Mouse (Mus musculus): ENCODE measurements around the gene Dhrs13. TPM values are rescaled to one million over a fixed set of nuclear protein-coding genes. Genes with fewer than 3 reads are reported as not detected.

Gene Dhrs13
- polyA plus RNA-seq (2014; fragmentation: Nextera tagmentation; extraction: Ambion mirVana), result 19.1 and 21.4 TPM in 2 replicates

DNA sequence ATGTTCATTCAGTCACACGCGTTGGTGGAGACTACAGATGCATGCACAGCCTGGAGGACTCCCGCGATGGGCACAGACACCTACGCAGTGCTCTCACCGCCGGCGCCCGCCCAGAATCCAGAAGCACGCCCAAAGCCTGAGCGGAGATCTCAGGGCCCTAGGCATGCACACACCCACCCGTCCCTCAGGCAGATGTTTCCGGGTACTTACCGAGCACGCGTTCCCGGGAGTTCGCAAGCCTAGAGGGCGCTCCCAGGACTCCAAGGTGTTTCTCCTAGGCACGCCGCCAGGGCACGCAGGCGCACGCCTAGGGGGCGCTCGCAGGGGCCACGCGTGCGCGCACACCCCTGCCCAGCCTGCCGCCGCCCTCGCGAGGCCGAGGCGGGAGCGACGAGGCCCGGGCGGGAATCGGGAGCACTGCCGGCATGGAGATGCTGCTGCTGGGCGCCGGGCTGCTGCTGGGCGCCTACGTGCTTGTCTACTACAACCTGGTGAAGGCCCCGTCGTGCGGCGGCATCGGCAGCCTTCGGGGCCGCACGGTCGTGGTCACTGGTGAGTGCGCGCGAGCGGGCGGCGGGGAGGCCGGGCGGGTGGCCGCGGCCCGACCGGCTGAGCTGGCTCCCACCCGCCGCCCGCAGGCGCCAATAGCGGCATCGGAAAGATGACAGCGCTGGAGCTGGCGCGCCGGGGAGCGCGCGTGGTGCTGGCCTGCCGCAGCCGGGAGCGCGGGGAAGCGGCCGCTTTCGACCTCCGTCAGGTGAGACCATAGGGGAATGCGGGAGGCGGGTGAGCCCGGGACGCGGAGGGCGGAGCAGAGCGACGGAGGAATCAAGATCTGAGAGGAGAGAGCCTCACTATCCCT, at the start of gene Dhrs13:
Gene Dhrs13, plus strand, starts transcription at position 334 of the 862 bp plus-strand sequence.
- WGBS, result under 1% methylated on average over 96 of the region's 96 CpGs
- Histone ChIP-seq H3K4me1 (ENCODE audit: control insufficient read depth, insufficient read depth, low read length) (peaks cover 7% of the 10 kb centered on the region; the same call in 1 of the 2 replicates), H3K27ac (ENCODE audit: low read length) (peak within 1 kb of the TSS; percentile 82), H3K4me2 (replicated peaks; ENCODE audit: low read depth, low read length) (peak within 1 kb of the TSS; percentile 87), H3K9ac (replicated peaks; ENCODE audit: low read depth, low read length) (peak within 1 kb of the TSS; percentile 52), H3K27me3 (ENCODE audit: control insufficient read depth, insufficient read depth, low read length) (no peaks in the 10 kb centered on the region), H3K36me3 (ENCODE audit: control insufficient read depth, insufficient read depth, low read length) (peaks cover 22% of the 10 kb centered on the region), H3K9me3 (ENCODE audit: control insufficient read depth, low read depth, low read length) (no peaks in the 10 kb centered on the region), H3K4me3 (ENCODE audit: low read depth, low read length) (peak within 1 kb of the TSS; percentile 80)
- ATAC-seq (ENCODE audit: insufficient number of reproducible peaks, insufficient read depth, low FRiP score, low read depth), result peak; percentile 90

GRCm38 (mm10) chr11:77982441-77982905, 49.6 kb upstream of the Dhrs13 start, which contains the start of gene Phf12:
Gene Phf12, plus strand, starts transcription at chr11:77982754.
- H3K4me1 ChIP-seq (ENCODE audit: control insufficient read depth, insufficient read depth, low read length), result 0 out of 2 replicates have a peak, but pooled peaks cover 10% of the 10 kb centered on the region
- peak within 1 kb of the TSS; percentile 82 for H3K4me2 ChIP-seq (replicated peaks; ENCODE audit: low read depth, low read length)
- H3K27ac ChIP-seq (ENCODE audit: low read length), result peak within 1 kb of the TSS; percentile 94
- peak within 1 kb of the TSS; percentile 96 for H3K9ac ChIP-seq (replicated peaks; ENCODE audit: low read depth, low read length)
- ATAC-seq (ENCODE audit: insufficient number of reproducible peaks, insufficient read depth, low FRiP score, low read depth), result peak; percentile 91
- 0% methylated on average over 62 of the region's 62 CpGs for WGBS
- no peaks in the 10 kb centered on the region for H3K27me3 ChIP-seq (ENCODE audit: control insufficient read depth, insufficient read depth, low read length)
- peaks cover 9% of the 10 kb centered on the region for H3K36me3 ChIP-seq (ENCODE audit: control insufficient read depth, insufficient read depth, low read length)
- no peaks in the 10 kb centered on the region for H3K9me3 ChIP-seq (ENCODE audit: control insufficient read depth, low read depth, low read length)
- H3K4me3 ChIP-seq (ENCODE audit: low read depth, low read length), result peak within 1 kb of the TSS; percentile 98

- Histone ChIP-seq H3K4me3 (ENCODE audit: low read depth, low read length) (peak overlapping the region; percentile 98), H3K27ac (ENCODE audit: low read length) (peak overlapping the region; percentile 94)
- no peak for ATAC-seq (ENCODE audit: insufficient number of reproducible peaks, insufficient read depth, low FRiP score, low read depth)
Measured at GRCm38 (mm10) chr11:77983191-77983936, 48.7 kb upstream of the Dhrs13 start.

GRCm38 (mm10) chr11:77983937-77984835, 47.9 kb upstream of the Dhrs13 start:
- H3K27ac ChIP-seq (ENCODE audit: low read length), result peak overlapping the region; percentile 94
- WGBS, result under 1% methylated on average over 57 of the region's 63 CpGs
- H3K27me3 ChIP-seq (ENCODE audit: control insufficient read depth, insufficient read depth, low read length), result no peaks in the 10 kb centered on the region
- no peaks in the 10 kb centered on the region for H3K9me3 ChIP-seq (ENCODE audit: control insufficient read depth, low read depth, low read length)
- H3K4me3 ChIP-seq (ENCODE audit: low read depth, low read length), result peak overlapping the region; percentile 98
- no peak; the same call in 1 of the 2 replicates for ATAC-seq (ENCODE audit: insufficient number of reproducible peaks, insufficient read depth, low FRiP score, low read depth)
- H3K4me1 ChIP-seq (ENCODE audit: control insufficient read depth, insufficient read depth, low read length), result 0 out of 2 replicates have a peak, but pooled peaks cover 10% of the 10 kb centered on the region
- peak overlapping the region; percentile 82 for H3K4me2 ChIP-seq (replicated peaks; ENCODE audit: low read depth, low read length)
- peaks cover 18% of the 10 kb centered on the region for H3K36me3 ChIP-seq (ENCODE audit: control insufficient read depth, insufficient read depth, low read length)
- H3K9ac ChIP-seq (replicated peaks; ENCODE audit: low read depth, low read length), result peak overlapping the region; percentile 96

More at GRCm38 (mm10) chr11:77983191-77983936, 48.7 kb upstream of the Dhrs13 start:
- Histone ChIP-seq H3K9me3 (ENCODE audit: control insufficient read depth, low read depth, low read length) (no peaks in the 10 kb centered on the region), H3K36me3 (ENCODE audit: control insufficient read depth, insufficient read depth, low read length) (peaks cover 10% of the 10 kb centered on the region), H3K4me2 (replicated peaks; ENCODE audit: low read depth, low read length) (peak overlapping the region; percentile 82), H3K4me1 (ENCODE audit: control insufficient read depth, insufficient read depth, low read length) (0 out of 2 replicates have a peak, but pooled peaks cover 10% of the 10 kb centered on the region), H3K27me3 (ENCODE audit: control insufficient read depth, insufficient read depth, low read length) (no peaks in the 10 kb centered on the region), H3K9ac (replicated peaks; ENCODE audit: low read depth, low read length) (peak overlapping the region; percentile 96)
- under 1% methylated on average over 27 of the region's 32 CpGs for WGBS

GRCm38 (mm10) chr11:77984836-77985231, 47.2 kb upstream of the Dhrs13 start:
- peak overlapping the region; percentile 96 for H3K9ac ChIP-seq (replicated peaks; ENCODE audit: low read depth, low read length)
- ATAC-seq (ENCODE audit: insufficient number of reproducible peaks, insufficient read depth, low FRiP score, low read depth), result no peak
- H3K36me3 ChIP-seq (ENCODE audit: control insufficient read depth, insufficient read depth, low read length), result peaks cover 18% of the 10 kb centered on the region
- 0 out of 2 replicates have a peak, but pooled peaks cover 10% of the 10 kb centered on the region for H3K4me1 ChIP-seq (ENCODE audit: control insufficient read depth, insufficient read depth, low read length)
- H3K27ac ChIP-seq (ENCODE audit: low read length), result peak overlapping the region; percentile 94
- peak overlapping the region; percentile 82 for H3K4me2 ChIP-seq (replicated peaks; ENCODE audit: low read depth, low read length)
- H3K27me3 ChIP-seq (ENCODE audit: control insufficient read depth, insufficient read depth, low read length), result no peaks in the 10 kb centered on the region
- 0% methylated on average over 13 of the region's 13 CpGs for WGBS
- no peaks in the 10 kb centered on the region for H3K9me3 ChIP-seq (ENCODE audit: control insufficient read depth, low read depth, low read length)
- peak overlapping the region; percentile 98 for H3K4me3 ChIP-seq (ENCODE audit: low read depth, low read length)

GRCm38 (mm10) chr11:77985541-77986065, 46.5 kb upstream of the Dhrs13 start:
- Histone ChIP-seq H3K36me3 (ENCODE audit: control insufficient read depth, insufficient read depth, low read length) (peaks cover 18% of the 10 kb centered on the region), H3K9me3 (ENCODE audit: control insufficient read depth, low read depth, low read length) (no peaks in the 10 kb centered on the region), H3K4me2 (replicated peaks; ENCODE audit: low read depth, low read length) (peak overlapping the region; percentile 82), H3K27ac (ENCODE audit: low read length) (peak overlapping the region; percentile 94; the same call in 1 of the 2 replicates), H3K9ac (replicated peaks; ENCODE audit: low read depth, low read length) (peak overlapping the region; percentile 96), H3K4me3 (ENCODE audit: low read depth, low read length) (peak overlapping the region; percentile 98), H3K4me1 (ENCODE audit: control insufficient read depth, insufficient read depth, low read length) (0 out of 2 replicates have a peak, but pooled peaks cover 10% of the 10 kb centered on the region), H3K27me3 (ENCODE audit: control insufficient read depth, insufficient read depth, low read length) (no peaks in the 10 kb centered on the region)
- no peak for ATAC-seq (ENCODE audit: insufficient number of reproducible peaks, insufficient read depth, low FRiP score, low read depth)
- WGBS, result 75% methylated on average over 3 of the region's 3 CpGs

GRCm38 (mm10) chr11:77989071-77989690, 42.9 kb upstream of the Dhrs13 start:
- Histone ChIP-seq H3K36me3 (ENCODE audit: control insufficient read depth, insufficient read depth, low read length) (peaks cover 25% of the 10 kb centered on the region), H3K4me3 (ENCODE audit: low read depth, low read length) (no peak overlapping the region), H3K27me3 (ENCODE audit: control insufficient read depth, insufficient read depth, low read length) (no peaks in the 10 kb centered on the region), H3K9ac (replicated peaks; ENCODE audit: low read depth, low read length) (no peak overlapping the region), H3K27ac (ENCODE audit: low read length) (no peak overlapping the region), H3K9me3 (ENCODE audit: control insufficient read depth, low read depth, low read length) (no peaks in the 10 kb centered on the region), H3K4me2 (replicated peaks; ENCODE audit: low read depth, low read length) (no peak overlapping the region), H3K4me1 (ENCODE audit: control insufficient read depth, insufficient read depth, low read length) (0 out of 2 replicates have a peak, but pooled peaks cover 10% of the 10 kb centered on the region)
- WGBS, result 93% methylated on average over 13 of the region's 13 CpGs
- no peak for ATAC-seq (ENCODE audit: insufficient number of reproducible peaks, insufficient read depth, low FRiP score, low read depth)

Measured in stomach, embryonic 14.5 days (tissue).